Mouse (Mus musculus) left cerebral cortex, adult 11 months (tissue): ENCODE measurements around the gene Prss37.

Experiments
- DNase-seq: peaks from one replicate; pipeline ENCODE4 v3.0.0; 2022; ENCODE audit warnings: low spot score

Prss37 gene

DNA sequence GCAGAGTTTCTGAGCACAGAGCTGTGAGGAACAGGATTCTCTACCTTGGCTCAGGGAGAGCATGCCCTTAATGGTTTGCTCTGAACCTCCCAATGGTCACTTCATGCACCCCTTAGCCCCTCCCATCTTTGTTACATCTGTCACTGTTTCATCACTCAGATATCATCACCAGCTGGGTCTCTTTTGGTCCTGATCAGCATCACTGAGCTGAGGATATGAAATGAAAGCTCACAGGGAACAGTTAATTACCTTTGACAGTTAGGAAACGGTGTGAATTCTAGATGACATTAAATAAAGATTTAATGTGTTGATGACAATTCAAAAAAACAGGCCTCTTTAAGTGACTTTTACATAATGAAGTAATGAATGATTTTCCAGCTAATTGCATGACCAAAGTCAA is at the start of gene Prss37:
Gene Prss37 (minus strand): TSS at position 101 of the 400 bp plus-strand sequence.
- DNase-seq, result no peak

DNA sequence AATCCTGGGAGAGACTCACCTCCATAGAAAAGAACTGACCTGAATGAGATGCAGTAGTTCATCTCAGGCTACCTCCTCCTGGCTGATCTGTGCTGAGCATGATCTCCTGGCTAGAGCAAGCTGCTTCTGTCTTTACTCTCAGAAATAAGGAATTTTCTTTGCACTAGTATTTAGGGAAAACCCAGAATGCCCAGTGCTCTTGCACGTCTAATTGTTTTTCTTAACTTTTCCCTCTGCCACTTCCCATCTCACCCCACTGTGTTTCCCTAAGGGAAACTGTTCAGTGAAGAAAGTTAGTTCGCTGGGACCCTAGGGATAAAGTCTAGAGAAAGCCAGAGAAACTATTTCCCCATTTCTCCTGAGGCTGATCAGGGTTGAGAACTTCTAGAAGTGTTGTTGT is 35.6 kb upstream of the Prss37 start, which contains the start of gene Olfr461:
Gene Olfr461 (minus strand): TSS at position 101 of the 400 bp plus-strand sequence.
- no peak for DNase-seq

DNA sequence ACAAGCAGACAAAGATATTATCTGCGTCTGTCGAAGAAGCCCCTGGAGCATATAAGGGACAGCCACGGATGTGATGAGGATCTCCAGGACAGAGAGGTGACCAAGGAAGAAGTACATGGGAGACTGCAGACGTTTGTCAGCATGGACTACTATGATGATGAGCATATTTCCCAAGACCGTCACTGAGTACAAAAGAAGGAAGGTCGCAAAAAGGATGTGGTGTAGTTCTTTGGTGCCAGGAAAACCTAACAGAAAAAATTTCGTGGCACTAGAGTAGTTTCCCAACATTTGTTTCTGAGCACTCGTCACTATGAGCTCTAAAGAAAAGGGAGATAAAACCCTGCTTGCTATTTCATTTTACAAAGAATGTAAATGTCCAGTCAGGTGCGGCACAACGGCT is 25.4 kb upstream of the Prss37 start:
- DNase-seq, result no peak

DNA sequence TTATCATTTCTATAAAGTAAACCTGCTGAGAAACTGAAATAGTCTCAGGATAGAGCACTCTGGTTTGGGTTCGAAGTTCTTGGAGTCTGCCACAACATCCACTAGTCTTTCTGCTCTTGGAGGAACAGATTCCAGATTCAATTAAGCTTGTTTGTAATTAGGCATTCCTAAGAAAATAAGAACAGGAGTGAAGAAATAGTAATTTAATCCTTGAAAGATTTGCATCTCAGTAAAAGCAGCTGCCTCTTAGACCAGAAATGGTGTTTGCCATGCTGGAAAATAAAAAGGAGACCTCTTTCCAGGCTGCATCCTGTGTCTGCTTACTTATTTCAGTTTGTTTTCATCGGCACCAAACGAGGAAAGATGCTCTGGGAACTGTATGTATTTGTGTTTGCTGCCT is 26.1 kb downstream of the Prss37 start, which contains the start of gene Tas2r108:
Gene Tas2r108 (plus strand): TSS at position 301 of the 400 bp plus-strand sequence.
- no peak for DNase-seq

DNA sequence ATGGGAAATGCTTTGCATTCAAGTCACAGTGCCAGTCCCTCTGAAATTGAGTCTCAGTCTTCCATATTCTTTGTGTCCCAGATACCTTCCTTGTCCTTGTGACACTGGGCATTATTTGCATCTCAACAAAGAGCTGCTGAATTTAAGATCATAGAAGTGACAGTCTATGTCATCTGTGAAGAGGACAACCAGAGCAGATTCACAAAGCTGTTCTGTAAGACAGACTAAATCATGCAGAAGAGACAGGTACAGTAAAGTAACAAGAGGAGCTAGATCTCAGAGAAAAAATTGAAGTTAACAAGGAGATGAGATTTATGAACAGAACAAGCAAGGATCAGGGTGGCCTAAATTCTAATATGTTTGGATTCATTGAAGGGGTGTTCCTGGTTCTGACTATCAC is 28.4 kb downstream of the Prss37 start, which contains the start of gene Tas2r137:
Gene Tas2r137 (plus strand): TSS at position 301 of the 400 bp plus-strand sequence.
- no peak for DNase-seq

DNA sequence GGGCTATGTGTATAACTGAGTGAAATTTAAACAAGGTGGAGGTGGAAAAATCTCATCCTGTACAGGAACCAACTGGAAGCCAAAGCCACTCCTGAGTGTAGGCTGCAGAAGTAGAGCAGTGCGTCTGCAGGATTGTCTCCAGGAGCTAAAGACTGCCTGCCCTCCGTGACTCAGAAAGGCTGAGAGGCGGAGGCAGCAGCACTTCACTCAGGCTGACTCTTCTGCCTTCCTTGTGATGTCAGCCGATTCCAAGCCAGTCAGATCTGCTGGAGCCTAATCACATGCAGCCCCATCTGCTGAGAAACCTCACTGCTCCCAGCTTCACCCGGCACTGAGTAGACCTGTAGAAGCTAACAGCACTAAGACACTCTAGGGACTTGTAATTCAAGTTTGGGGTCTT is 37.0 kb downstream of the Prss37 start:
- DNase-seq, result no peak

DNA sequence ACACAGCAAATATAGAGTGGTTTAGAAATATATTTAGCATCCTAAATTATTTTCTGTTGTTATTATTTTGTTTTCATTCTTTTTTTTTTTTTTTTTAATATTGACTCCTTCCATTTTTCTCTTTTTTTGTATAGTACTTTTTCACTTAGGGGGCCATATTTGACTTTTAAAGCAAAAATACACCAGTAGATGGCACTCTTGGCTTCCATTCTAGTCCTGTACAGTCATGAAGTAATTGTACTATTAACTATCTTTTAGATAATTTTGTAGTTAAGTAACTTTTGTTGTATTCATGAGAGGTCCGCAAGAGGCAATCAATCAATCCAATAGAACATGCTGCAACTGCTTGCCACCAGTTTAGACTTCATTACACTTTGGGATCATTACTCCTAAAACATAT is 39.6 kb downstream of the Prss37 start:
- no peak for DNase-seq

DNA sequence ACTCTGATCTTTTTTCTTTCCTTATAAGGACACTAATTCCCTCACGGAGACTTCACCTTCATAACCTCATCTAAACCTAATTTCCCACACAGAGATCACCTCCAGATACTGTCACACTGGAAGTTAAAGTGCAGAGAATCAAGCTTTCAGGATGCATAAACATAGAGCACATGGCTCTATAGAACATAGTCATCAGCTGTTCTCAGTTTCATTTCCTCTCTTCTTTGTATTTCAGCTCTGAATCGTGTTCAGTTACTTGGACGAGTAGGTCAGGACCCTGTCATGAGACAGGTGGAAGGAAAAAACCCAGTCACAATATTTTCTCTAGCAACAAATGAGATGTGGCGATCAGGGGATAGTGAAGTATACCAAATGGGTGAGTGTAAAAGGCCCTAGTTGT is 43.2 kb downstream of the Prss37 start:
- no peak for DNase-seq

DNA sequence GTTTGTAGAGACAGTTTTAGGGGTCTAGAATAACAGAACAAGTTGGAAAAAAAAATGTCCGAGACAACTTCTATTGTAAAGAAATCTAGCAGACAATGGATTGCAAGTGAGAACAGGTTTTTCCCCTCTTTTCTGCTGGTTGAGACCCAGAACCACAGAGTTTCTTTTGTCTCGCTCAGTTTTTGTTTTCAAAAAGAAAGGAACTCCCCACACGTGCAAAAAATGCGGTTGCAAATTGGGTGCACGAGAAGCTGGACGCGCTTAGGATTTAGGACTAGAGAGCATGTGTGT is 47.6 kb downstream of the Prss37 start:
- no peak for DNase-seq

DNA sequence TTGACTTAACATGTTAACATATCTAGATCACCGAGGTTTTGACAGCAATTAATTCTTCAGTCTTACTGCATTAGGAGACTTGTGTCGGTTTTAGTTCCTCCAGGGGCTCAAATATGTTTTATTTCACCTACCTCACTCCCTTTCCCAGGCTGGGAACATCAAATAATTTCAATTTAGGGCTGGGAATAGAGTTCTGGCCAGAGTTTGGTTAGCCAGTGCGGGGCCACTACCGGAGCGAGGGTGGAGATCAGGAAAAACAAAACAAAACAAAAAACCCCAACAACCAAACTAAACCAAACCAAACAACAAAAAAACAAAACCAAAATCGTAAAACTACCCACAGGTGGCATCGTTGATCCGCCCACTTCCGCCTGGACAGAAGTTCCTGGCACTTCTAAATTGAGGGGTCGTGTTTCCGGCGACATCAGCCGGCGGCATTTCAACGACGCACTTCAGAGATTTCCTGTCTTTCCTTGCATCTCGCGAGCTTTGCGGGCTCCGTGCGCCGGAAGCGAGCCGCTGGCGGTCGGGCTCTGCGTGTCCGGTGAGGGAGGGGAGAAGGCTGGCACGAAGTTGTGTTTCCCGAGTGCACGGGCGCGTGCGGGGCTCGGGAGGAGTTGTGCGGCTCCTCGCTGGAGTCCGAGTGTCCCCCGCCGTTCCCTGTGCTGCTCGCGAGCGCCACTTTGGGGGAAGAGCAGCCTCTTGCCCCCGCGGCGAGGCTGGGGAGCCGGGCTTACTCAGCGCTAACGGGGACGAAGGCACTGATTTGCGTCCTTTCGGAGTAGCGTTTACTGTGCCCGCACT is 48.2 kb downstream of the Prss37 start, which contains the start of gene Ssbp1:
Gene Ssbp1 (plus strand): TSS at position 437 of the 804 bp plus-strand sequence.
- peak; percentile 86 for DNase-seq

DNA sequence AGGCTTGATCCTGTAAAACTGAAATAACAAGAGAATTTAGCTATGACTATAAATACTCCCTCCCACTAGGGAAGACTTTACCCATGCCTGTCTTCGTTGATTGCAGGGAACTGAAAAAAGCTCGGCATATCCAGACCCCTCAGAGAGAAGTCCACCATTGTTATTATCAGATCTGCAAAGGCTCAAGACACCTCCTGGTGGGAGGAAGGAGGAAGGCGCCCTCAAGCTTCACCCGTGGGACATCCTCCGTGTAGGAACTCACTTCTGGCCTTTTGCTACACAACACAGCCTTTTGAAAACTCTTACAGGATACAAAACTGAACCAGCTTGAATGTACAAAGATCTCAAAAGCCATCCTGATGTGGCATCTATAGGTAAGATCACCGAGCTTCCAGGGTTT is 53.6 kb downstream of the Prss37 start:
- no peak for DNase-seq
